Mouse (Mus musculus): ENCODE data around the gene Elp4. TPM values are rescaled to one million over a fixed set of nuclear protein-coding genes. Genes with fewer than 3 reads are reported as not detected.

Gene Elp4
- polyA plus RNA-seq, 1 experiment from 2014 or later: 39.5 TPM

GRCm38 (mm10) chr2:105873403-105873802 lies 31.0 kb downstream of the Elp4 start:
- no peak for ATAC-seq (ENCODE audit: low FRiP score, low read depth)
- Histone ChIP-seq H3K27me3 (no peaks in the 10 kb centered on the region), H3K4me1 (no peaks in the 10 kb centered on the region), H3K4me2 (replicated peaks) (no peak overlapping the region), H3K9me3 (no peaks in the 10 kb centered on the region), H3K36me3 (peaks cover 7% of the 10 kb centered on the region; the same call in 1 of the 2 replicates), H3K9ac (no peak overlapping the region), H3K27ac (no peak overlapping the region), H3K4me3 (no peak overlapping the region)
- WGBS: 88% methylated on average over 1 of the region's 1 CpGs

GRCm38 (mm10) chr2:105854740-105855139 lies 49.6 kb downstream of the Elp4 start:
- H3K4me2 ChIP-seq (replicated peaks): no peak overlapping the region
- H3K27me3 ChIP-seq: no peaks in the 10 kb centered on the region
- no peak overlapping the region for H3K9ac ChIP-seq
- H3K4me1 ChIP-seq: 0 out of 2 replicates have a peak, but pooled peaks cover 3% of the 10 kb centered on the region
- H3K9me3 ChIP-seq: no peaks in the 10 kb centered on the region
- no peaks in the 10 kb centered on the region for H3K36me3 ChIP-seq
- H3K4me3 ChIP-seq: no peak overlapping the region
- no peak overlapping the region for H3K27ac ChIP-seq
- 53% methylated on average over 2 of the region's 2 CpGs for WGBS
- no peak for ATAC-seq (ENCODE audit: low FRiP score, low read depth)

- Histone ChIP-seq H3K4me3 (no peak overlapping the region), H3K9ac (no peak overlapping the region), H3K36me3 (no peaks in the 10 kb centered on the region), H3K4me1 (0 out of 2 replicates have a peak, but pooled peaks cover 3% of the 10 kb centered on the region), H3K27me3 (no peaks in the 10 kb centered on the region), H3K4me2 (replicated peaks) (no peak overlapping the region), H3K27ac (no peak overlapping the region), H3K9me3 (no peaks in the 10 kb centered on the region)
- WGBS: 98% methylated on average over 2 of the region's 2 CpGs
- ATAC-seq (ENCODE audit: low FRiP score, low read depth): no peak
Measured at GRCm38 (mm10) chr2:105852971-105853370, 51.4 kb downstream of the Elp4 start.

GRCm38 (mm10) chr2:105851714-105852293 lies 52.6 kb downstream of the Elp4 start:
- H3K4me2 ChIP-seq (replicated peaks): no peak overlapping the region
- H3K36me3 ChIP-seq: no peaks in the 10 kb centered on the region
- H3K27me3 ChIP-seq: no peaks in the 10 kb centered on the region
- ATAC-seq (ENCODE audit: low FRiP score, low read depth): no peak
- H3K4me1 ChIP-seq: 0 out of 2 replicates have a peak, but pooled peaks cover 3% of the 10 kb centered on the region
- H3K27ac ChIP-seq: no peak overlapping the region
- no peak overlapping the region for H3K9ac ChIP-seq
- no peak overlapping the region for H3K4me3 ChIP-seq
- H3K9me3 ChIP-seq: no peaks in the 10 kb centered on the region

- no peak overlapping the region for H3K9ac ChIP-seq
- no peak overlapping the region for H3K27ac ChIP-seq
- 88% methylated on average over 5 of the region's 5 CpGs for WGBS
- H3K36me3 ChIP-seq: peaks cover 10% of the 10 kb centered on the region
- no peak for ATAC-seq (ENCODE audit: low FRiP score, low read depth)
- H3K4me1 ChIP-seq: no peaks in the 10 kb centered on the region
- H3K27me3 ChIP-seq: no peaks in the 10 kb centered on the region
- no peaks in the 10 kb centered on the region for H3K9me3 ChIP-seq
- no peak overlapping the region for H3K4me2 ChIP-seq (replicated peaks)
- H3K4me3 ChIP-seq: no peak overlapping the region
Measured at GRCm38 (mm10) chr2:105843151-105843550, 61.2 kb downstream of the Elp4 start.

- H3K4me2 ChIP-seq (replicated peaks): no peak overlapping the region
- H3K27ac ChIP-seq: no peak overlapping the region
- no peaks in the 10 kb centered on the region for H3K9me3 ChIP-seq
- no peaks in the 10 kb centered on the region for H3K27me3 ChIP-seq
- 86% methylated on average over 1 of the region's 1 CpGs for WGBS
- peaks cover 4% of the 10 kb centered on the region; the same call in 1 of the 2 replicates for H3K36me3 ChIP-seq
- no peak overlapping the region for H3K9ac ChIP-seq
- no peaks in the 10 kb centered on the region for H3K4me1 ChIP-seq
- H3K4me3 ChIP-seq: no peak overlapping the region
- no peak for ATAC-seq (ENCODE audit: low FRiP score, low read depth)
Measured at GRCm38 (mm10) chr2:105817965-105818364, 86.4 kb downstream of the Elp4 start.

DNA sequence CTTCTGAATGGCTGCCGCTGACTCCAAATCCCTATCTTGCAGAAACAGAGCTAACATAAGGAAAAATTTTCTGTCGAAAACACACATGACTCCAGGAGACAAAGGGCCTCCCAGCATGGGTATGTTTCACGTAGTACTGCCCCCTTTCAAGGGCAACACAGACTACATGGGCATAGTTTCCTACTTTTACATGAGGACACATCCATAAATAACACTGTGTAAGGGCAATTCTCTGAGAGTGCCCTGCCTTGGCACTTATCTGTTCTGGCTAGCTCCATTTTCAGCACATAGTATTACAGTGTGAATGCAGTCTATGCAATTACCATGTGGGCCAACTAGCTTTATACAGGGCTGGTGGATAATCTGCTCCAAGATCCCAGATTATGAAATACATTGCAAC lies 89.2 kb downstream of the Elp4 start:
- no peak overlapping the region for H3K4me3 ChIP-seq
- no peak overlapping the region for H3K27ac ChIP-seq
- H3K36me3 ChIP-seq: no peaks in the 10 kb centered on the region
- H3K4me1 ChIP-seq: no peaks in the 10 kb centered on the region
- ATAC-seq (ENCODE audit: low FRiP score, low read depth): no peak
- H3K9me3 ChIP-seq: no peaks in the 10 kb centered on the region
- no peak overlapping the region for H3K9ac ChIP-seq
- H3K4me2 ChIP-seq (replicated peaks): no peak overlapping the region
- 96% methylated on average over 3 of the region's 3 CpGs for WGBS
- H3K27me3 ChIP-seq: no peaks in the 10 kb centered on the region

DNA sequence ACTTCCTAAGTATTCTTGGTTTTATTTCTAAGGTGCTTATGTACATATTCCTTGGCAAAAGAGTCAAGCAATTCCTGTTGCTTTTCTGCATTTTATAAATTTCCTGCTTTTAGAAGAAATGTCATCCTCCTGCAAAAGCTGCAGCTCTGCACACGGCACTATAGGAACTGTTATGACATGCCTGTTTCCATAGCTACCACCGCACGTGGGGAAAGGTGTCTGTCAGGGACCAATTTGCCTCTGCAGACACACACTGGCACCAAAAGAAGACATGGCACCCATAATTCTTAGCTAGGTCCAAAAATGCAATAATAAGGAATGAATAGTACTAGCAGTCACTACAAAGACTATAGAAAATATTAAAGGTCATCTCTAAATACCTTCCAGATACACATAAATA lies 91.3 kb downstream of the Elp4 start:
- Histone ChIP-seq H3K9me3 (no peaks in the 10 kb centered on the region), H3K36me3 (no peaks in the 10 kb centered on the region), H3K27ac (no peak overlapping the region), H3K4me1 (no peaks in the 10 kb centered on the region), H3K27me3 (no peaks in the 10 kb centered on the region), H3K4me2 (replicated peaks) (no peak overlapping the region), H3K4me3 (no peak overlapping the region), H3K9ac (no peak overlapping the region)
- WGBS: 66% methylated on average over 3 of the region's 3 CpGs
- ATAC-seq (ENCODE audit: low FRiP score, low read depth): no peak

DNA sequence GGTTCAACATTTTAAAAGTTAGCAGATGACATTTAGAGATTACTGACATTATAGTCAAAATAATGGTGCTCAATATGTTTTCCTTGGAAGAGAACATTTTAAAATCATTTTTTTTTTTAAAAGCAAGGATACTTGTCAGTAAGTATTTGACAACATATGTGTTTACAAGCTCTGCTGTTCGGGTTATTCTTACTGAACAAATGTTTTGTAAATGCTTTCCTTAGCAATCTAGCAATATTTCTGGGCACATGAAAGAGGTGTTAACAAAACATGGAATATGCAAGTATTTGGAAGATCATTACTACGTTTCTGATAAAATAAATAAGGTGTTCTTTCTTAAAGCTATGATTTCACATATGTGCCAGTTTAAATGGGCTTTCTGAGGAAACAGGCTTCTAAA lies 94.1 kb downstream of the Elp4 start:
- Histone ChIP-seq H3K4me2 (replicated peaks) (no peak overlapping the region), H3K27ac (no peak overlapping the region), H3K27me3 (no peaks in the 10 kb centered on the region), H3K9me3 (no peaks in the 10 kb centered on the region), H3K4me1 (no peaks in the 10 kb centered on the region), H3K36me3 (no peaks in the 10 kb centered on the region), H3K4me3 (no peak overlapping the region), H3K9ac (no peak overlapping the region)
- no peak for ATAC-seq (ENCODE audit: low FRiP score, low read depth)
- 80% methylated on average over 2 of the region's 2 CpGs for WGBS

GRCm38 (mm10) chr2:105806571-105806970 lies 97.8 kb downstream of the Elp4 start:
- Histone ChIP-seq H3K4me2 (replicated peaks) (no peak overlapping the region), H3K4me3 (no peak overlapping the region), H3K36me3 (no peaks in the 10 kb centered on the region), H3K9ac (no peak overlapping the region), H3K9me3 (no peaks in the 10 kb centered on the region), H3K27me3 (no peaks in the 10 kb centered on the region), H3K27ac (no peak overlapping the region), H3K4me1 (no peaks in the 10 kb centered on the region)
- no peak for ATAC-seq (ENCODE audit: low FRiP score, low read depth)
- 87% methylated on average over 2 of the region's 2 CpGs for WGBS

DNA sequence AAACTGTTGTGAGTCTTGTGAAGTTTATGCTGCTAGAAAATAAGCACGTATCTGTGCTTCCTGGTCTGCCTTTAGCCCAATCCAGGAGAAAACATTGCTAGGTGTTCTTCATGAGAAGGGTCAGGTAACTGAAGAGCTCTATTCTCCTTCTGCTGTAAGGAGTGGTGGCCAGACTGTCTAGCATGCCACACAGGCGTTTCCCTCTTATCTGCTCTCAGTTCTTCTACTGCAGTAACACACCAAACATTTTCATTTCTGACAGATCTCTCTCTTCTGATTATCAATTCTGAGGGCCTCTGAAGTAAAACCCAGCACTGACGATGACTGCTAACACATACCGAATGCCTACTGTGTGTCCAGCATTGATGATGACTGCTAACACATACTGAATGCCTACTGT lies 98.3 kb downstream of the Elp4 start:
- Histone ChIP-seq H3K4me3 (no peak overlapping the region), H3K27ac (no peak overlapping the region), H3K9me3 (no peaks in the 10 kb centered on the region), H3K4me2 (replicated peaks) (no peak overlapping the region), H3K36me3 (no peaks in the 10 kb centered on the region), H3K4me1 (no peaks in the 10 kb centered on the region), H3K9ac (no peak overlapping the region), H3K27me3 (no peaks in the 10 kb centered on the region)
- ATAC-seq (ENCODE audit: low FRiP score, low read depth): no peak
- 86% methylated on average over 4 of the region's 4 CpGs for WGBS

GRCm38 (mm10) chr2:105805210-105805609 lies 99.2 kb downstream of the Elp4 start:
- Histone ChIP-seq H3K9me3 (no peaks in the 10 kb centered on the region), H3K4me1 (no peaks in the 10 kb centered on the region), H3K36me3 (no peaks in the 10 kb centered on the region), H3K4me3 (no peak overlapping the region), H3K4me2 (replicated peaks) (no peak overlapping the region), H3K9ac (no peak overlapping the region), H3K27me3 (no peaks in the 10 kb centered on the region), H3K27ac (no peak overlapping the region)
- ATAC-seq (ENCODE audit: low FRiP score, low read depth): no peak

GRCm38 (mm10) chr2:105804506-105804905 lies 99.9 kb downstream of the Elp4 start:
- no peak for ATAC-seq (ENCODE audit: low FRiP score, low read depth)
- H3K9me3 ChIP-seq: no peaks in the 10 kb centered on the region
- H3K27ac ChIP-seq: no peak overlapping the region
- H3K27me3 ChIP-seq: no peaks in the 10 kb centered on the region
- H3K4me2 ChIP-seq (replicated peaks): no peak overlapping the region
- 46% methylated on average over 10 of the region's 10 CpGs for WGBS
- no peaks in the 10 kb centered on the region for H3K4me1 ChIP-seq
- no peaks in the 10 kb centered on the region for H3K36me3 ChIP-seq
- no peak overlapping the region for H3K4me3 ChIP-seq
- H3K9ac ChIP-seq: no peak overlapping the region

Data from limb, embryonic 13.5 days (tissue).